Mouse (Mus musculus): ENCODE measurements at regions not wholly inside any gene's neighbourhood (a gene's known extent, or its start where the extent isn't known, plus 50 kb on each side); places are given as distances from the start of the nearest gene placed in this dataset.

DNA sequence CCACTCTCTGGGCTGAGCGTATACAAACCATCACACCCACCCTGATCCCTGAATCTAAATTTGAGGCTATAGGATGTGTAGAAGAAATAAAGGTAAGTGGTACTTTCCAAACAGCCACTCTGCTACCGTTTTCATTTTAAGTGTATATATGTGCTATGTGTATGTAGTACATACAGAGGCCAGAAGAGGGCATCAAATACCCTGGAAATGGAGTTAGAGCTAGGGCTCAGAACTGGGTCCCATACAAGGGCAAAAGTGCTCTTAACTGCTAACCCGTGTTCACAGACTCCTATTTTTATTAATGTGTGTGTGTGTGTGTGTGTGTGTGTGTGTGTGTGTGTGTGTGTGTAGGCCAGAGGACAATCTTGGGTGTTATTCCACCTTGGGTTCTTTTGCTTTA lies 51.6 kb upstream of the Lrfn2 start:
- DNase-seq (ENCODE audit: low read depth, low spot score): no peak

DNA sequence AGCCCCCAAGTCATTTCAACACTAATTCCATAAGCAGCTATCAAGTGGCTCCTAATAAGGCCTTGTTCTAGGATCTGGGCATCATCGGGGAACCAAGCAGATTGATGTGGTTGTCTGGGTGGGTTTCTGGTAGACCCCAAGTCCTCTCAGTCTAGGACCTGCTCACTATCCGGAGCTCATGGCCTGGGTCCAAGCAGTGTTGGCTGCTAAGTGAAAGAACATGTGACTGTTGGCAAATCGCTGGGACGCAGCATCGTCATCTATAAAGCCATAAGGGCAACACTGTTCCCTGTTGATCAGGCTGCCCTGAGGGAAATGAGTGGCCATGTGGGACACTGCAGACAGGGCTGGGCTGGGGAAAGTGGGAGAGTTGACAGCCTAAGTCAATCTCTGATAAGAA lies 50.2 kb upstream of the Lrfn2 start:
- no peak for DNase-seq (ENCODE audit: low read depth, low spot score)

Measured in brain, embryonic 18.5 days (tissue).